Mouse (Mus musculus) embryonic fibroblast, embryonic 13.5 days (primary cell): ENCODE measurements around the gene Lrrc61.

ENCODE experiments used
- CTCF ChIP-seq: IDR thresholded peaks from 2 replicates; pipeline ENCODE4 v1.5.1; 2011; ENCODE audit warnings: mild to moderate bottlenecking, control low read depth, low read length, moderate library complexity, borderline replicate concordance; ENCODE audit not compliant: insufficient read depth
- POLR2A ChIP-seq: IDR thresholded peaks from 2 replicates; pipeline ENCODE4 v1.6.1; 2011; ENCODE audit warnings: low read depth, mild to moderate bottlenecking, control low read depth, low read length, moderate library complexity

- TF ChIP-seq POLR2A = no peak
- TF ChIP-seq CTCF = no peak
Observed at GRCm38 (mm10) chr6:48582037-48582436, 27.4 kb downstream of the Lrrc61 start.
